Mouse (Mus musculus) hindbrain, embryonic 14.5 days (tissue): ENCODE results near the gene Prss34. TPM values are rescaled to one million over a fixed set of nuclear protein-coding genes. Genes with fewer than 3 reads are reported as not detected.

ENCODE experiments used
- ATAC-seq: fragments of 200-750 bp; cut with Nextera tagmentation; 2 replicates; pipeline ENCODE4 v1.8.0; 2017; ENCODE audit warnings: moderate number of reproducible peaks, mild to moderate bottlenecking, moderate TSS enrichment, moderate library complexity; ENCODE audit not compliant: low FRiP score
- DNase-seq: peaks from one replicate; pipeline ENCODE4 v3.0.0-alpha.2; 2015; ENCODE audit warnings: low spot score
- H3K27ac ChIP-seq: fragments of 300-500 bp; sonication (generic); 2 replicates; pipeline ENCODE4 v1.5.1; 2014; ENCODE audit warnings: mild to moderate bottlenecking, moderate library complexity
- H3K27me3 ChIP-seq: fragments of 300-500 bp; sonication (generic); 2 replicates; pipeline ENCODE4 v1.6.1; 2014; ENCODE audit warnings: mild to moderate bottlenecking, low read length, mixed read lengths; ENCODE audit not compliant: control insufficient read depth, insufficient read depth
- H3K36me3 ChIP-seq: fragments of 300-500 bp; sonication (generic); replicated peaks from 2 replicates; pipeline ENCODE4 v1.6.1; 2014; ENCODE audit not compliant: control insufficient read depth, insufficient read depth
- H3K4me1 ChIP-seq: fragments of 300-500 bp; sonication (generic); replicated peaks from 2 replicates; pipeline ENCODE4 v1.6.1; 2014; ENCODE audit warnings: antibody characterized with exemption, low read length, mixed read lengths; ENCODE audit not compliant: control insufficient read depth, insufficient read depth
- H3K4me2 ChIP-seq: fragments of 300-500 bp; sonication (generic); replicated peaks from 2 replicates; pipeline ENCODE4 v1.6.1; 2014; ENCODE audit warnings: mild to moderate bottlenecking, moderate library complexity
- H3K4me3 ChIP-seq: fragments of 300-500 bp; sonication (generic); replicated peaks from 2 replicates; pipeline ENCODE4 v1.5.1; 2014; ENCODE audit warnings: mild to moderate bottlenecking, low read length
- H3K9ac ChIP-seq: fragments of 300-500 bp; sonication (generic); 2 replicates; pipeline ENCODE4 v1.6.1; 2014
- H3K9me3 ChIP-seq: fragments of 300-500 bp; sonication (generic); 2 replicates; pipeline ENCODE4 v1.6.1; 2016; ENCODE audit warnings: low read length; ENCODE audit not compliant: control insufficient read depth
- WGBS: fragments of 180-500 bp; shearing (Covaris S2); extraction: QIAGEN DNeasy Blood & Tissue Kit; methylation state at CpG from one replicate; pipeline ENCODE4 v1.1.7; 2014; 5-methylcytosine and 5-hydroxymethylcytosine counted together
- polyA plus RNA-seq: library from polyadenylated mRNA; unstranded; fragments of >200 nt; fragmentation: Nextera tagmentation; extraction: Ambion mirVana; gene quantifications from 2 replicates; pipeline ENCODE4 v1.2.1, GENCODE M21; 2014

The Prss34 gene
- polyA plus RNA-seq, 1 experiment from 2014 or later: not detected

DNA sequence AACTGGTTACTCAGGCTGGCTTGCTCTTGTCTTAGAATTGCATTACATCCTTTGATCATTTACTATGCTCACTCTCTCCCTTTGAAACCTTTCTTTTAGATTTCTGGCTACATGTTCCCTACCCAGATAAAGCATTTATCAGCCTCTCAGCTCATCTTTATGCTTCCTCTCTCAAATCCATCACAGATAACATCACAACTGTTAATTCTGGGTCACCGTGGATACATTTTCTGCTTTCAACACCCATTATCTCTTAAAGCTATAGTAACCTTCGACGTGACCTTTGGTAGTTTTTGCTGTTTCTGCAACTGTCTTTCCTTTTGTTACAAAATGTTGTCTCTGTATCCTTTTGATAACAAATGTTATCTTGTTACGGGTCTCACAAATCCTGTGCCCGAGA lies 4.7 kb upstream of the Prss34 start:
- Histone ChIP-seq H3K27me3 (no peaks in the 10 kb centered on the region), H3K36me3 (no peaks in the 10 kb centered on the region), H3K4me2 (no peak overlapping the region), H3K4me1 (no peaks in the 10 kb centered on the region), H3K4me3 (no peak overlapping the region), H3K9me3 (no peaks in the 10 kb centered on the region), H3K9ac (no peak overlapping the region), H3K27ac (no peak overlapping the region)
- no peak for DNase-seq
- WGBS: 81% methylated on average over 5 of the region's 5 CpGs
- ATAC-seq: no peak

DNA sequence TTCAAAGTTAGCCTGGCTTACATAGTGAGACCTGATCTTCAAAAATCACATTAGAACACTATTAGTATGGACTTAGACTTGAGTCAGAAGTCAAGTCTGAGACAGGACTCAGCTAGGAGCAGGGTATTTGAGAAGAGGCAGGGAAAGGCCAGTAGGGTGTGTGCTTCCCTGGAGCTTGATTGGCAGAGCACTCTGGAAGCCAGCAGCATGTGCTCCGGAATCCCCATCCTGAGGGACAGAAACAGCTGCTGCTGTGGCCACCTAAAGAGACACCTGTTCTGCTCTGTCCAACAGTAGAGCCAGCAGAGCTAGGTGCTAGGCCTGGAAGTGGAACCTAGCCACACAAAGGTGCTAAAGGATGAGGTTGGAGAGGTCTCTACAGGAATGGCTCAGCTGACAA lies 4.1 kb upstream of the Prss34 start:
- WGBS: 65% methylated on average over 1 of the region's 1 CpGs
- H3K27ac ChIP-seq: no peak overlapping the region
- H3K36me3 ChIP-seq: no peaks in the 10 kb centered on the region
- H3K9ac ChIP-seq: no peak overlapping the region
- no peak overlapping the region for H3K4me3 ChIP-seq
- no peak for DNase-seq
- ATAC-seq: no peak
- no peaks in the 10 kb centered on the region for H3K27me3 ChIP-seq
- no peaks in the 10 kb centered on the region for H3K9me3 ChIP-seq
- H3K4me1 ChIP-seq: no peaks in the 10 kb centered on the region
- no peak overlapping the region for H3K4me2 ChIP-seq

DNA sequence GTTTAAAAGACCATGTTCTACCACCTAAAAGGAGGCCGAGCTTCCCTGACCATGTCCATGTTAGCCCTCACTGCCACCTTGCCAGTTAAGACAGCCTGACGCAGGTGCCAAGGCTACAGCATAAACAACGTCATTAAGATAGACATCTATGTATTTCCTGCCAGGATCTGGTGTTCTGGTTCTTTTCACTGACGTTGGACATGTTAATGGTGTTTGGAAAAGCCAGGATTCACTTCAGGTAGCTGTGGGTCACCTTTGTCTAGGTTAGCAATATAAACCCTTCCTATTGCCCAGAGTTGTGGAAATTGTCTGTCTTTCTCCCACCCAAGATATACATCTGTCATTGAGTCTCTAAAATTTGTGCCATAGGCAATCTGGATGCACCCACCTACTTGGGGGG lies 10.2 kb downstream of the Prss34 start, which contains the start of gene Prss28:
Gene Prss28, plus strand, starts transcription at position 301 of the 400 bp plus-strand sequence.
- Histone ChIP-seq H3K9me3 (no peaks in the 10 kb centered on the region), H3K4me2 (no peak within 1 kb of the TSS), H3K4me1 (no peaks in the 10 kb centered on the region), H3K4me3 (no peak within 1 kb of the TSS), H3K9ac (no peak within 1 kb of the TSS), H3K27me3 (no peaks in the 10 kb centered on the region), H3K27ac (no peak within 1 kb of the TSS), H3K36me3 (no peaks in the 10 kb centered on the region)
- DNase-seq (no peak), ATAC-seq (no peak)
- 83% methylated on average over 4 of the region's 4 CpGs for WGBS

DNA sequence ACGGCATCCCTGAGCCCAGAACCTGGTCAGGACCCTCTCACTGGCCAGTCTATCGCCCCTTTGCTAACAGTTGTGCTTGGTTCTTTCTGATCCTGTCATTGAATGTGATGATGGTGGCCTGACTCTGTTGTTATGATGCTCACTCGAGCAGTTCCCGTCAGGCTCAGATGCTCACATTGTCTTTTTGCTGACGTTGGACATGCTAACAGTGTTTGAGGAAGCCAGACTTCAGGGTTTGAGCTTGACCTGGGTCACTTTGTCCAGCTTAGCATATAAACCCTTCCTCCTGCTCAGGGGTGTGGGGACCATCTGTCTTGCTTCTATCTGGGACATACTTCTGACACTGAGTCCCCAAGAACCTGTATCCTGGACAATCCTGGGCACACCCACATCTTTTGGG lies 20.2 kb downstream of the Prss34 start, which contains the start of gene Prss29:
Gene Prss29, plus strand, starts transcription at position 301 of the 400 bp plus-strand sequence.
- DNase-seq (no peak), ATAC-seq (no peak)
- H3K9me3 ChIP-seq: no peaks in the 10 kb centered on the region
- H3K9ac ChIP-seq: no peak within 1 kb of the TSS
- no peaks in the 10 kb centered on the region for H3K36me3 ChIP-seq
- H3K4me1 ChIP-seq: no peaks in the 10 kb centered on the region
- WGBS: 75% methylated on average over 5 of the region's 5 CpGs
- H3K27me3 ChIP-seq: no peaks in the 10 kb centered on the region
- H3K4me3 ChIP-seq: no peak within 1 kb of the TSS
- H3K27ac ChIP-seq: no peak within 1 kb of the TSS
- H3K4me2 ChIP-seq: no peak within 1 kb of the TSS

GRCm38 (mm10) chr17:25320819-25321218 lies 22.6 kb downstream of the Prss34 start:
- no peaks in the 10 kb centered on the region for H3K36me3 ChIP-seq
- H3K27me3 ChIP-seq: no peaks in the 10 kb centered on the region
- DNase-seq (no peak), ATAC-seq (no peak)
- no peak overlapping the region for H3K4me3 ChIP-seq
- WGBS: 93% methylated on average over 8 of the region's 8 CpGs
- no peaks in the 10 kb centered on the region for H3K4me1 ChIP-seq
- no peak overlapping the region for H3K9ac ChIP-seq
- H3K4me2 ChIP-seq: no peak overlapping the region
- H3K9me3 ChIP-seq: no peaks in the 10 kb centered on the region
- H3K27ac ChIP-seq: no peak overlapping the region

- H3K36me3 ChIP-seq: no peaks in the 10 kb centered on the region
- H3K27me3 ChIP-seq: no peaks in the 10 kb centered on the region
- WGBS: 35% methylated on average over 2 of the region's 2 CpGs
- no peaks in the 10 kb centered on the region for H3K4me1 ChIP-seq
- H3K9ac ChIP-seq: no peak overlapping the region
- DNase-seq (no peak), ATAC-seq (no peak)
- no peak overlapping the region for H3K4me2 ChIP-seq
- no peak overlapping the region for H3K4me3 ChIP-seq
- H3K27ac ChIP-seq: no peak overlapping the region
- no peaks in the 10 kb centered on the region for H3K9me3 ChIP-seq
Observed at GRCm38 (mm10) chr17:25322930-25323329, 24.7 kb downstream of the Prss34 start.

- no peak overlapping the region for H3K4me3 ChIP-seq
- 83% methylated on average over 9 of the region's 9 CpGs for WGBS
- H3K9me3 ChIP-seq: no peaks in the 10 kb centered on the region
- no peaks in the 10 kb centered on the region for H3K4me1 ChIP-seq
- H3K36me3 ChIP-seq: no peaks in the 10 kb centered on the region
- no peaks in the 10 kb centered on the region for H3K27me3 ChIP-seq
- H3K27ac ChIP-seq: no peak overlapping the region
- no peak overlapping the region for H3K4me2 ChIP-seq
- DNase-seq (no peak), ATAC-seq (no peak)
- no peak overlapping the region for H3K9ac ChIP-seq
Observed at GRCm38 (mm10) chr17:25332321-25332720, 34.1 kb downstream of the Prss34 start.

GRCm38 (mm10) chr17:25333943-25334342 lies 35.7 kb downstream of the Prss34 start:
- H3K36me3 ChIP-seq: no peaks in the 10 kb centered on the region
- H3K9me3 ChIP-seq: no peaks in the 10 kb centered on the region
- no peaks in the 10 kb centered on the region for H3K4me1 ChIP-seq
- WGBS: 4% methylated on average over 8 of the region's 8 CpGs
- H3K4me2 ChIP-seq: no peak overlapping the region
- peak; percentile 85 for DNase-seq
- ATAC-seq: no peak
- H3K9ac ChIP-seq: no peak overlapping the region
- H3K4me3 ChIP-seq: no peak overlapping the region
- H3K27me3 ChIP-seq: no peaks in the 10 kb centered on the region
- no peak overlapping the region for H3K27ac ChIP-seq

- Histone ChIP-seq H3K27ac (no peak overlapping the region), H3K4me1 (no peaks in the 10 kb centered on the region), H3K9me3 (no peaks in the 10 kb centered on the region), H3K4me3 (no peak overlapping the region), H3K27me3 (no peaks in the 10 kb centered on the region), H3K4me2 (no peak overlapping the region), H3K9ac (no peak overlapping the region), H3K36me3 (no peaks in the 10 kb centered on the region)
- no peak for DNase-seq
- WGBS: 79% methylated on average over 4 of the region's 4 CpGs
- ATAC-seq: no peak
Observed at GRCm38 (mm10) chr17:25338218-25338617, 40.0 kb downstream of the Prss34 start.

- Histone ChIP-seq H3K36me3 (no peaks in the 10 kb centered on the region), H3K4me2 (no peak overlapping the region), H3K27me3 (no peaks in the 10 kb centered on the region), H3K9me3 (no peaks in the 10 kb centered on the region), H3K4me1 (no peaks in the 10 kb centered on the region), H3K9ac (no peak overlapping the region), H3K4me3 (no peak overlapping the region), H3K27ac (no peak overlapping the region)
- ATAC-seq (no peak), DNase-seq (no peak)
- 84% methylated on average over 6 of the region's 6 CpGs for WGBS
Observed at GRCm38 (mm10) chr17:25340003-25340402, 41.8 kb downstream of the Prss34 start.
